Mouse (Mus musculus) kidney, embryonic 15.5 days (tissue): ENCODE measurements around the gene Rdh9. TPM values are rescaled to one million over a fixed set of nuclear protein-coding genes. Genes with fewer than 3 reads are reported as not detected.
"Not testable (repeated sequence)": the region's sequence is repeated elsewhere in the genome, so short reads cannot be mapped to it uniquely, and the experiment has no call there.

Experiments
- ATAC-seq: fragments of 200-750 bp; cut with Nextera tagmentation; replicated peaks from 2 replicates; pipeline ENCODE4 v1.8.0; 2017; ENCODE audit warnings: moderate TSS enrichment; ENCODE audit not compliant: low FRiP score
- H3K27ac ChIP-seq: fragments of 300-500 bp; sonication (generic); 2 replicates; pipeline ENCODE4 v1.5.1; 2015; ENCODE audit warnings: mild to moderate bottlenecking, inconsistent platforms
- H3K27me3 ChIP-seq: fragments of 300-500 bp; sonication (generic); 2 replicates; pipeline ENCODE4 v1.6.1; 2015; ENCODE audit warnings: inconsistent platforms
- H3K36me3 ChIP-seq: fragments of 300-500 bp; sonication (generic); 2 replicates; pipeline ENCODE4 v1.6.1; 2015; ENCODE audit warnings: inconsistent platforms
- H3K4me1 ChIP-seq: fragments of 300-500 bp; sonication (generic); 2 replicates; pipeline ENCODE4 v1.6.1; 2015; ENCODE audit warnings: inconsistent platforms
- H3K4me2 ChIP-seq: fragments of 300-500 bp; sonication (generic); 2 replicates; pipeline ENCODE4 v1.6.1; 2015; ENCODE audit warnings: moderate library complexity, mild to moderate bottlenecking, inconsistent platforms
- H3K4me3 ChIP-seq: fragments of 300-500 bp; sonication (generic); replicated peaks from 2 replicates; pipeline ENCODE4 v1.5.1; 2015; ENCODE audit warnings: mild to moderate bottlenecking, inconsistent platforms
- H3K9ac ChIP-seq: fragments of 300-500 bp; sonication (generic); 2 replicates; pipeline ENCODE4 v1.6.1; 2015; ENCODE audit warnings: mild to moderate bottlenecking, inconsistent platforms
- H3K9me3 ChIP-seq: fragments of 300-500 bp; sonication (generic); replicated peaks from 2 replicates; pipeline ENCODE4 v1.6.1; 2016; ENCODE audit warnings: inconsistent platforms
- WGBS: fragments of 180-500 bp; shearing (Covaris S2); methylation state at CpG from one replicate; pipeline ENCODE4 v1.1.7; 2015; ENCODE audit warnings: mixed read lengths; 5-methylcytosine and 5-hydroxymethylcytosine counted together
- polyA plus RNA-seq: library from polyadenylated mRNA; unstranded; fragments of >200 nt; fragmentation: Nextera tagmentation; extraction: Ambion mirVana; gene quantifications from 2 replicates; pipeline ENCODE4 v1.2.1, GENCODE M21; 2015

The Rdh9 gene
- polyA plus RNA-seq, 1 experiment from 2014 or later = not detected

GRCm38 (mm10) chr10:127821806-127822205, 45.6 kb downstream of the Rdh9 start:
- H3K27me3 ChIP-seq, H3K27ac ChIP-seq, H3K36me3 ChIP-seq, ATAC-seq, H3K4me3 ChIP-seq, H3K4me2 ChIP-seq, H3K9me3 ChIP-seq, H3K9ac ChIP-seq, H3K4me1 ChIP-seq: not testable (repeated sequence)
- 83% methylated on average over 2 of the region's 2 CpGs for WGBS

GRCm38 (mm10) chr10:127825386-127825785, 49.2 kb downstream of the Rdh9 start:
- Histone ChIP-seq H3K9ac (no peak overlapping the region), H3K27ac (no peak overlapping the region), H3K4me3 (no peak overlapping the region), H3K36me3 (no peaks in the 10 kb centered on the region), H3K4me2 (no peak overlapping the region), H3K4me1 (no peaks in the 10 kb centered on the region), H3K9me3 (0 out of 2 replicates have a peak, but pooled peaks cover 3% of the 10 kb centered on the region), H3K27me3 (no peaks in the 10 kb centered on the region)
- ATAC-seq = no peak
- 82% methylated on average over 6 of the region's 6 CpGs for WGBS

DNA sequence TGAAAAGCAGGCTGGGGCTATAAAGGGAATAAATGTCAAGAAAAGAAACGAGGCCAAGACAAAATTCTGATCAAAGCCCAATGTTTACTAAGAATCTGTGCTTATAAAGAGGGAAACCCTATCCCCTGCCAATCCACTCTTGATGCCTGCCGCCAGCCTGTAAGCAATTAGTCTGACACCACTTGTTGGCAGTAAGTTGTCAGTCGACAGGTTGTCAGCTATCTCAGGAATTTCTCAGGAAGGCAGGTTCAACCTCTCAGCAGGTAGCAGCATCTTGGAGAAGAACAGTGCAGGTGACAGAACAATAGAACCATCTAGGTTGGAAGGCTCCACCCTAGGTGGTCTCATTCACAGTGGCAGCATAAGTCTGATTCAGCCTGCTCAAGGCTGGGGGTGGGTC, 52.9 kb downstream of the Rdh9 start:
- no peak for ATAC-seq

DNA sequence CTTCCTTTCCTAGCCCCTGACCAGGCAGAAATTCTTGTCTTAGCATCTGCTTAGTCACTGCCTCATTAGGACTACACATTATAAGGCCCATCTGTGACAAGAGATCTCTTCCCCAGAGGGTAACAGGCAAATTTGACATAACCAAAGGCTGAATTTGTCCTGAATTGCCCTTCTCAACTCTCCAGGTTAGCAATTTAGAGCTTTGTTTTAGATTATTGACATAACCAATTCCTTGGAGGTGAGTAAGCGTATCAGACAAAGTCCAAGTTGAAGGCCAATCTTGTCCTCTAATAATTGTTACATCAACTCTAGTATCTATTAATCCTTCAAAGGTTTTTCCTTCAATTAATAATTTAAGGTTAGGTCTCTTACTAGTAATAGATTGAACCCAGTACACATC, 58.0 kb downstream of the Rdh9 start:
- H3K36me3 ChIP-seq, H3K27me3 ChIP-seq, H3K4me3 ChIP-seq, ATAC-seq, H3K4me1 ChIP-seq, H3K9me3 ChIP-seq, H3K4me2 ChIP-seq, H3K9ac ChIP-seq: not testable (repeated sequence)
- 90% methylated on average over 1 of the region's 1 CpGs for WGBS
- H3K27ac ChIP-seq = 0 out of 2 replicates have a peak overlapping the region, but pooled peaks have one; percentile 3

More for the DNA sequence above, 52.9 kb downstream of the Rdh9 start:
- H3K27ac ChIP-seq = no peak overlapping the region
- H3K4me1 ChIP-seq = no peaks in the 10 kb centered on the region
- H3K4me3 ChIP-seq = no peak overlapping the region
- H3K9me3 ChIP-seq = no peaks in the 10 kb centered on the region
- no peak overlapping the region for H3K4me2 ChIP-seq
- WGBS = 74% methylated on average over 3 of the region's 3 CpGs
- H3K9ac ChIP-seq = no peak overlapping the region
- H3K27me3 ChIP-seq = no peaks in the 10 kb centered on the region
- H3K36me3 ChIP-seq = no peaks in the 10 kb centered on the region

DNA sequence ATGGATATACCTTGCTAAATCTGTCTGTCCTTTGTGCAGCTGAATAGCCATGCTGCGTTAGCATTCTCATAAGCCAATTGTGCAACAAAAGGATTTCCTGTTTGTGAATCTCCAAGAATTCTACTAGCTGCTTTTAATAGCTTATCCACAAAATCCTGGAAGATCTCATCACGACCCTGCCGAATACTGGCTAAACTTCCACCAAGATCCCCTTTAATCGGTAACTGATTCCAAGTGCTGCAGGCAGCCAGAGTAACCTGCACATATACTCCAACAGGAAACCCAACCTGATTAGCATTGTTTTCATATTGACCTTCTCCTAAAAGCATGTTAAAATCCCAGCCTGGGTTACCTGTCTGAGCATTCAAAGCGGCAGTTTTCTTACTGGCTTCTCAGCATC, 59.1 kb downstream of the Rdh9 start:
- Histone ChIP-seq H3K9me3 (no peaks in the 10 kb centered on the region), H3K27ac (peak overlapping the region; percentile 86), H3K4me2 (no peak overlapping the region), H3K4me3 (no peak overlapping the region), H3K36me3 (no peaks in the 10 kb centered on the region), H3K9ac (no peak overlapping the region), H3K27me3 (no peaks in the 10 kb centered on the region), H3K4me1 (peaks cover 5% of the 10 kb centered on the region; the same call in 1 of the 2 replicates)
- ATAC-seq = no peak
- 60% methylated on average over 5 of the region's 5 CpGs for WGBS

DNA sequence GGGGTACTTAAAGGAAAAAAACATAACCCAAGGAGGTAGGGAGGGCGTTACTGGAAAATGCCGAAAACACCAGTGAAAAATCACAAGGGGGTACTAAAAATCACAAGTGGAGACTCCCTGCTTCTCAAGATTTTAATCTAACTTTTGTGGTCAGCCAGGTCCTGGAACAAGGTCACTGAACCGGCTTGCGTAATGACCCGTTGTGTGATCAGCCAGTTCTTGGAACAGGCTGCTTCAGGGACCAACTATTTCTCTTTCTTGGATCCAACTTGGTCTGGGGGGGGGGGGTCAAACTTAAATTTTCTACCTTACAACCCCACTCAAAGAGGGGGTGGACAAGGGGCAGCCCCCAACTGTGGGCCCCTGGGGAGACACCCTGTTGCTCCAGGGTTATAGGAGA, 61.6 kb downstream of the Rdh9 start:
- H3K27me3 ChIP-seq, H3K9ac ChIP-seq, ATAC-seq, H3K36me3 ChIP-seq, H3K4me2 ChIP-seq, H3K9me3 ChIP-seq, H3K4me3 ChIP-seq, H3K27ac ChIP-seq, H3K4me1 ChIP-seq: not testable (repeated sequence)
- 85% methylated on average over 5 of the region's 5 CpGs for WGBS

- peaks cover 5% of the 10 kb centered on the region; the same call in 1 of the 2 replicates for H3K4me1 ChIP-seq
- no peaks in the 10 kb centered on the region for H3K36me3 ChIP-seq
- no peaks in the 10 kb centered on the region for H3K9me3 ChIP-seq
- H3K9ac ChIP-seq = no peak overlapping the region
- no peak overlapping the region for H3K4me3 ChIP-seq
- H3K4me2 ChIP-seq = no peak overlapping the region
- ATAC-seq = no peak
- 89% methylated on average over 2 of the region's 2 CpGs for WGBS
- no peaks in the 10 kb centered on the region for H3K27me3 ChIP-seq
- H3K27ac ChIP-seq = no peak overlapping the region
Observed at GRCm38 (mm10) chr10:127838539-127838938, 62.4 kb downstream of the Rdh9 start.

- Histone ChIP-seq H3K27ac (no peak overlapping the region), H3K9ac (no peak overlapping the region), H3K27me3 (no peaks in the 10 kb centered on the region), H3K4me1 (no peaks in the 10 kb centered on the region), H3K4me3 (no peak overlapping the region), H3K9me3 (no peaks in the 10 kb centered on the region), H3K4me2 (no peak overlapping the region), H3K36me3 (no peaks in the 10 kb centered on the region)
- WGBS = 72% methylated on average over 2 of the region's 2 CpGs
- no peak for ATAC-seq
Observed at GRCm38 (mm10) chr10:127840776-127841175, 64.6 kb downstream of the Rdh9 start.

Other genes with a start within 250 kb of the Rdh9 start
- gene Nxph4, start 241.8 kb upstream of the Rdh9 start, polyA plus RNA-seq = 1.7 and 3.3 TPM in 2 replicates
- gene Lrp1, start 155.2 kb upstream of the Rdh9 start, polyA plus RNA-seq = 52.4 and 65.0 TPM in 2 replicates
- 26.5 and 27.2 TPM in 2 replicates for gene Stat6, start 133.4 kb upstream of the Rdh9 start, polyA plus RNA-seq
- gene Nemp1, start 109.5 kb upstream of the Rdh9 start, polyA plus RNA-seq = 10.9 TPM in 2 replicates
- gene Nab2, start 107.8 kb upstream of the Rdh9 start, polyA plus RNA-seq = 27.1 and 30.8 TPM in 2 replicates
- 0.65 and 0.81 TPM in 2 replicates for gene Myo1a, start 71.2 kb upstream of the Rdh9 start, polyA plus RNA-seq
- 2.2 and 2.3 TPM in 2 replicates for gene Tac2, start 51.9 kb upstream of the Rdh9 start, polyA plus RNA-seq
- 3.9 TPM in 2 replicates for gene Zbtb39, start 36.8 kb upstream of the Rdh9 start, polyA plus RNA-seq
- 7.5 and 8.3 TPM in 2 replicates for gene Gpr182, start 24.7 kb upstream of the Rdh9 start, polyA plus RNA-seq
- 0.12 and 0.14 TPM in 2 replicates for gene Rdh1, start 16.7 kb upstream of the Rdh9 start, polyA plus RNA-seq
- gene Rdh16f1, start 16.6 kb upstream of the Rdh9 start, polyA plus RNA-seq = 0.34 TPM in 1 of 2 replicates, not detected in the other
- gene Rdh16, start 24.8 kb downstream of the Rdh9 start, polyA plus RNA-seq = 0.36 and 0.45 TPM in 2 replicates
- 2.0 TPM in 2 replicates for gene Rdh19, start 73.5 kb downstream of the Rdh9 start, polyA plus RNA-seq
- gene Rdh16f2, start 90.1 kb downstream of the Rdh9 start, polyA plus RNA-seq = 0.64 and 0.72 TPM in 2 replicates
- gene Rdh7, start 112.4 kb downstream of the Rdh9 start, polyA plus RNA-seq = not detected in 2 replicates
- 0.08 TPM in 1 of 2 replicates, not detected in the other for gene Sdr9c7, start 122.1 kb downstream of the Rdh9 start, polyA plus RNA-seq
- not detected in 2 replicates for gene Hsd17b6, start 231.2 kb downstream of the Rdh9 start, polyA plus RNA-seq
- 84.9 and 92.8 TPM in 2 replicates for gene Prim1, start 238.8 kb downstream of the Rdh9 start, polyA plus RNA-seq